Mouse (Mus musculus) forebrain, embryonic 13.5 days (tissue): ENCODE data around the gene Gp5. TPM values are rescaled to one million over a fixed set of nuclear protein-coding genes. Genes with fewer than 3 reads are reported as not detected.

ENCODE experiments used
- ATAC-seq: fragments of 200-750 bp; cut with Nextera tagmentation; 2 replicates; pipeline ENCODE4 v1.8.0; 2017
- H3K27ac ChIP-seq: fragments of 300-500 bp; sonication (generic); 2 replicates; pipeline ENCODE4 v1.5.1; 2015; ENCODE audit warnings: inconsistent platforms, mild to moderate bottlenecking, moderate library complexity
- H3K27me3 ChIP-seq: fragments of 300-500 bp; sonication (generic); 2 replicates; pipeline ENCODE4 v1.6.1; 2015; ENCODE audit warnings: mild to moderate bottlenecking, inconsistent platforms
- H3K36me3 ChIP-seq: fragments of 300-500 bp; sonication (generic); 2 replicates; pipeline ENCODE4 v1.6.1; 2015; ENCODE audit warnings: mild to moderate bottlenecking, inconsistent platforms; ENCODE audit not compliant: poor library complexity, severe bottlenecking
- H3K4me1 ChIP-seq: fragments of 300-500 bp; sonication (generic); 2 replicates; pipeline ENCODE4 v1.6.1; 2015; ENCODE audit warnings: inconsistent platforms
- H3K4me2 ChIP-seq: fragments of 300-500 bp; sonication (generic); 2 replicates; pipeline ENCODE4 v1.6.1; 2015; ENCODE audit warnings: inconsistent platforms, mild to moderate bottlenecking, moderate library complexity
- H3K4me3 ChIP-seq: fragments of 300-500 bp; sonication (generic); 2 replicates; pipeline ENCODE4 v1.5.1; 2015; ENCODE audit warnings: mild to moderate bottlenecking, inconsistent platforms
- H3K9ac ChIP-seq: fragments of 300-500 bp; sonication (generic); 2 replicates; pipeline ENCODE4 v1.6.1; 2015; ENCODE audit warnings: mild to moderate bottlenecking, inconsistent platforms
- H3K9me3 ChIP-seq: fragments of 300-500 bp; sonication (generic); replicated peaks from 2 replicates; pipeline ENCODE4 v1.6.1; 2016; ENCODE audit warnings: inconsistent platforms
- WGBS: fragments of 180-500 bp; shearing (Covaris S2); methylation state at CpG from one replicate; pipeline ENCODE4 v1.1.7; 2015; 5-methylcytosine and 5-hydroxymethylcytosine counted together
- polyA plus RNA-seq: library from polyadenylated mRNA; unstranded; fragments of >200 nt; fragmentation: Nextera tagmentation; extraction: Ambion mirVana; gene quantifications from 2 replicates; pipeline ENCODE4 v1.2.1, GENCODE M21; 2015

The Gp5 gene
- polyA plus RNA-seq, 1 experiment from 2014 or later, result 0.34 TPM

DNA sequence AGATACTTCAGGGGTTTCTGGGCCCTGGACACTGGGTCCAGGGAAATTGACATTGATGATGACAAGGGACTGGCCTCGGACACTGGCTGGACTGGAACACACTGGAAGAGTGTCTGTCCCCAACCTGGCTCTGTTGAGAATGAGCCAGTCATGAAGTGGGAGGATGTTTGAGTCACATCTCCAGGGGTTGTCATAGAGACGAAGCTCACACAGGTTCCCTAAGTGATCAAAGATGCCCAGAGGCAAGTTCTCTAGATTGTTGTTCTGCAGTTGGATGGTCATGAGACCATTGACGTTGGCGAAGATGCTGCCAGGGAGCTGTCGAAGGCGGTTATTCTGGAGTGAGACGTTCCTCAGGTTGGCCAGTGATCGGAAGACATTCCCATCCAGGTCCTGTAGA is 37.5 kb downstream of the Gp5 start:
- no peak for ATAC-seq
- H3K4me3 ChIP-seq, result no peak overlapping the region
- peaks cover 27% of the 10 kb centered on the region for H3K4me1 ChIP-seq
- 93% methylated on average over 8 of the region's 8 CpGs for WGBS
- no peaks in the 10 kb centered on the region for H3K9me3 ChIP-seq
- H3K9ac ChIP-seq, result no peak overlapping the region
- no peaks in the 10 kb centered on the region for H3K36me3 ChIP-seq
- no peak overlapping the region for H3K27ac ChIP-seq
- H3K4me2 ChIP-seq, result no peak overlapping the region
- H3K27me3 ChIP-seq, result no peaks in the 10 kb centered on the region

- no peak overlapping the region for H3K9ac ChIP-seq
- no peak overlapping the region for H3K4me2 ChIP-seq
- no peaks in the 10 kb centered on the region for H3K27me3 ChIP-seq
- peaks cover 27% of the 10 kb centered on the region for H3K4me1 ChIP-seq
- H3K4me3 ChIP-seq, result no peak overlapping the region
- H3K27ac ChIP-seq, result peak overlapping the region; percentile 49
- H3K36me3 ChIP-seq, result no peaks in the 10 kb centered on the region
- peak; percentile 62; the same call in 1 of the 2 replicates for ATAC-seq
- WGBS, result 39% methylated on average over 6 of the region's 6 CpGs
- H3K9me3 ChIP-seq, result no peaks in the 10 kb centered on the region
Observed at GRCm38 (mm10) chr16:30271941-30272595, 38.5 kb downstream of the Gp5 start.

DNA sequence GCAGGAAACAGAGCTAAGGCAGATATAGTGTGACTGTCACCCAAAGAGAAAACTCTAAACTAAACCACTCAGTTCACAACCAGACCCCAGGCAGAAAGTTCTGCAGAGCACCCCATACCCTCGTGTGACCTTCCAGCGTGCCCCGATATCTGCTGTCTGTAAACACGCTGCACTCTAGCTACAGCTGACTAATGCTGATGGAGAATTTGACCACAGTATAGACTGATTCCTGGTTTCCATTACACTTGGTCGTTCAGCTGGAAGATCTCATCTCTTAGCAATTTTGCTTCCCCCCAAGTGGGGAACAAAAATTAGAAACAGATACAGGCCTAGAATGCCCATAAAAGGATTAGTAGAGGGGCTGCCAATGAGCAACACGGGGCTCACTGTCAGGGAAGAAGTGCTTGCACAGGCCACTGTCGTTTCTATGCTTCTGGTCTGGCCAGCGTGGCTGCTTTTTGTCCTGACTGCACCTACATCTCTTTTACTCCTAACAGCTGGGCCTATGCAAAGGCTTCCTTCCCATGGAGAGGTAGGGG is 39.3 kb downstream of the Gp5 start:
- H3K36me3 ChIP-seq, result no peaks in the 10 kb centered on the region
- H3K27me3 ChIP-seq, result no peaks in the 10 kb centered on the region
- no peak overlapping the region for H3K4me3 ChIP-seq
- 64% methylated on average over 8 of the region's 8 CpGs for WGBS
- H3K4me2 ChIP-seq, result no peak overlapping the region
- H3K4me1 ChIP-seq, result peaks cover 27% of the 10 kb centered on the region
- no peak overlapping the region for H3K9ac ChIP-seq
- no peak for ATAC-seq
- H3K27ac ChIP-seq, result peak overlapping the region; percentile 49
- H3K9me3 ChIP-seq, result no peaks in the 10 kb centered on the region

- H3K4me1 ChIP-seq, result peaks cover 13% of the 10 kb centered on the region
- no peak within 1 kb of the TSS for H3K4me3 ChIP-seq
- no peak within 1 kb of the TSS for H3K27ac ChIP-seq
- ATAC-seq, result no peak
- H3K36me3 ChIP-seq, result no peaks in the 10 kb centered on the region
- H3K9me3 ChIP-seq, result no peaks in the 10 kb centered on the region
- H3K9ac ChIP-seq, result no peak within 1 kb of the TSS
- H3K4me2 ChIP-seq, result no peak within 1 kb of the TSS
- WGBS, result 72% methylated on average over 5 of the region's 5 CpGs
- no peaks in the 10 kb centered on the region for H3K27me3 ChIP-seq
Observed at GRCm38 (mm10) chr16:30267359-30267758, 43.2 kb downstream of the Gp5 start, which contains the start of gene Cpn2. TSS of gene Cpn2 (minus strand) at chr16:30267499.

DNA sequence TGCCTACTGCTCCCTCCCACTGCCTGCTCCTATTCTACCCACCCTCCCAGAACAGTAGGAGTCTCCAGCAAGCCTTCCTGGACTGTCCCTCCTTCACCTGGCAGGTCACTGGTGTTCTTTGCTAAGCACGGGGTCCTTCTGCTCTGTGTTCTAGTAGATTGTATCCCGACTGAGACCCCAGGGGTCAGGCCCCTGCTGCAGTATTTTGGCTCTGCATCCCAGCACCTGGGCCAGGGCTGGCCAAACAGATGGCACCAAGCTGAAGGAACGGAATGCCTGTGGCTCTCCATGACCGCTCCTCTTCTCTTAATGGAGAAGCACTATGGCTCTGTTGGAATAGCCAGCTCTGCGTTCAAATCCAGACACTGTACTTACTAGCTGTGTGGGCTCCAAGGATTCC is 44.0 kb downstream of the Gp5 start:
- no peaks in the 10 kb centered on the region for H3K36me3 ChIP-seq
- ATAC-seq, result no peak
- no peak overlapping the region for H3K4me2 ChIP-seq
- H3K4me3 ChIP-seq, result no peak overlapping the region
- no peaks in the 10 kb centered on the region for H3K27me3 ChIP-seq
- peaks cover 5% of the 10 kb centered on the region for H3K4me1 ChIP-seq
- no peaks in the 10 kb centered on the region for H3K9me3 ChIP-seq
- no peak overlapping the region for H3K9ac ChIP-seq
- WGBS, result 89% methylated on average over 5 of the region's 5 CpGs
- no peak overlapping the region for H3K27ac ChIP-seq

DNA sequence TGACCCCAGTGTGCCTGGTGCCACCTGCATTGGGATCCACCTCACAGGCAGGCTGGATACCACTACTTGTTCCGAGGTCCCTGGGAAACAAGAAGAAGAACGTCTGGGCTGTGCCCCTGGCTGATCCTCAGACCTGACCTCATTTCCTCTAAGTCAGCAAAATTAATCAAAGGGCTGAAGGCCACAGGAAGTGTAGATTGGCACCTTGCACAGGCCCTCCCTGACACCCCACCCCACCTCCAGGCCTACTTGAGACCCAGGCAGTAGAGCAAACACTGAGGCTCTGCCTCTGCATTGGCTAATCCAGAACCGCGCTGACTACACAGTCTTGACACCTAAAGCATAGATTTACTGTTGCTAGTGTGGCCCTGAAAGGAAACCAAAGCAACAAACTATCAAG is 45.0 kb downstream of the Gp5 start:
- Histone ChIP-seq H3K27me3 (no peaks in the 10 kb centered on the region), H3K9ac (no peak overlapping the region), H3K27ac (no peak overlapping the region), H3K36me3 (no peaks in the 10 kb centered on the region), H3K4me3 (no peak overlapping the region), H3K4me1 (no peaks in the 10 kb centered on the region), H3K9me3 (no peaks in the 10 kb centered on the region), H3K4me2 (no peak overlapping the region)
- 88% methylated on average over 4 of the region's 4 CpGs for WGBS
- no peak for ATAC-seq

DNA sequence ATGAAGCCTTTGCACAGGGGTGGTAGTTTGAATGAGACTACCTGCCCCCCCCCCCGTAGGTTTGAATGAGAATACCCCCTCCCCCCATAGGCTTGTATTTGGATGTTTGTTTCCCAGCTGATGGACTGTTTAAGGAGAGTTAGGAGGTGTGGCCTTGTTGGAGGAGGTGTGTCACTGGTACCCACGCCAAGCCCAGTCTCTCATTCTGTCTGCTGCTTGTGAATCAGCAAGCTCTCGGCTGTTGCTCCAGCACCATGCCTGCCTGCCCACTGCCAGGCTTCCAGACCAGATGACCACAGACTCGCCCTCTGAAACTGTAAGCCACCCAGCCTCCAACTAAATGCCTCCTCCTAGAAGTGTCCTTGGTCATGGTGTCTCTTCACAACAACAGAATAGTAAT is 47.4 kb downstream of the Gp5 start:
- no peak overlapping the region for H3K4me3 ChIP-seq
- H3K36me3 ChIP-seq, result no peaks in the 10 kb centered on the region
- no peaks in the 10 kb centered on the region for H3K9me3 ChIP-seq
- no peak overlapping the region for H3K9ac ChIP-seq
- WGBS, result 68% methylated on average over 4 of the region's 4 CpGs
- H3K27me3 ChIP-seq, result no peaks in the 10 kb centered on the region
- ATAC-seq, result no peak
- no peak overlapping the region for H3K27ac ChIP-seq
- no peak overlapping the region for H3K4me2 ChIP-seq
- H3K4me1 ChIP-seq, result no peaks in the 10 kb centered on the region

- H3K27me3 ChIP-seq, result no peaks in the 10 kb centered on the region
- H3K36me3 ChIP-seq, result no peaks in the 10 kb centered on the region
- H3K4me3 ChIP-seq, result no peak overlapping the region
- H3K9ac ChIP-seq, result no peak overlapping the region
- WGBS, result 0% methylated on average over 2 of the region's 2 CpGs
- ATAC-seq, result peak; percentile 59
- no peaks in the 10 kb centered on the region for H3K4me1 ChIP-seq
- no peaks in the 10 kb centered on the region for H3K9me3 ChIP-seq
- H3K27ac ChIP-seq, result no peak overlapping the region
- H3K4me2 ChIP-seq, result no peak overlapping the region
Observed at GRCm38 (mm10) chr16:30262664-30263063, 47.9 kb downstream of the Gp5 start.

DNA sequence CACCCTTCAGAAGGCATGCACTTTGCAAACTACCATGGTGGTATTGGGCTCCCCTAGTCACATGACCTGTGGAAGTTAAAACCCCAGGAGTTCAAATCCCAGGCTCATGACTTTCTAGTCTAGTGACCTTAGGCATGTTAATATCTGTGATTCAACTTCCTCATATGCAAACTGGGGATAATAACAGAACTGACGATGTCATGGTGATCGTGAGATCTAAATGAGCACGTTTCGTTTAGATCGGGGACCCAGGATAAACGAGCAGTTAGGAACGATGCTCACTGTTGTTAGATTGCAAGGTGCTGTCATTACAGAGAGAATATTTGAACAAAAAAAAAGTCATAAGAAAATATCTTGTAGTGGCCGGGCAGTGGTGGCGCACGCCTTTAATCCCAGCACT is 48.4 kb downstream of the Gp5 start:
- WGBS, result 83% methylated on average over 10 of the region's 10 CpGs
- H3K4me1 ChIP-seq, result no peaks in the 10 kb centered on the region
- H3K27ac ChIP-seq, result no peak overlapping the region
- no peak overlapping the region for H3K9ac ChIP-seq
- no peaks in the 10 kb centered on the region for H3K9me3 ChIP-seq
- no peak overlapping the region for H3K4me2 ChIP-seq
- no peaks in the 10 kb centered on the region for H3K27me3 ChIP-seq
- no peaks in the 10 kb centered on the region for H3K36me3 ChIP-seq
- no peak overlapping the region for H3K4me3 ChIP-seq
- no peak for ATAC-seq

- no peak overlapping the region for H3K4me3 ChIP-seq
- no peak for ATAC-seq
- H3K4me2 ChIP-seq, result no peak overlapping the region
- no peak overlapping the region for H3K27ac ChIP-seq
- H3K36me3 ChIP-seq, result no peaks in the 10 kb centered on the region
- no peaks in the 10 kb centered on the region for H3K27me3 ChIP-seq
- no peak overlapping the region for H3K9ac ChIP-seq
- H3K4me1 ChIP-seq, result no peaks in the 10 kb centered on the region
- no peaks in the 10 kb centered on the region for H3K9me3 ChIP-seq
- WGBS, result 85% methylated on average over 9 of the region's 9 CpGs
Observed at GRCm38 (mm10) chr16:30261341-30261740, 49.2 kb downstream of the Gp5 start.

GRCm38 (mm10) chr16:30260012-30260635 is 50.5 kb downstream of the Gp5 start:
- no peak overlapping the region for H3K4me3 ChIP-seq
- no peaks in the 10 kb centered on the region for H3K36me3 ChIP-seq
- ATAC-seq, result no peak
- no peak overlapping the region for H3K9ac ChIP-seq
- H3K4me2 ChIP-seq, result no peak overlapping the region
- 89% methylated on average over 15 of the region's 15 CpGs for WGBS
- H3K27ac ChIP-seq, result no peak overlapping the region
- no peaks in the 10 kb centered on the region for H3K4me1 ChIP-seq
- H3K9me3 ChIP-seq, result no peaks in the 10 kb centered on the region
- no peaks in the 10 kb centered on the region for H3K27me3 ChIP-seq

DNA sequence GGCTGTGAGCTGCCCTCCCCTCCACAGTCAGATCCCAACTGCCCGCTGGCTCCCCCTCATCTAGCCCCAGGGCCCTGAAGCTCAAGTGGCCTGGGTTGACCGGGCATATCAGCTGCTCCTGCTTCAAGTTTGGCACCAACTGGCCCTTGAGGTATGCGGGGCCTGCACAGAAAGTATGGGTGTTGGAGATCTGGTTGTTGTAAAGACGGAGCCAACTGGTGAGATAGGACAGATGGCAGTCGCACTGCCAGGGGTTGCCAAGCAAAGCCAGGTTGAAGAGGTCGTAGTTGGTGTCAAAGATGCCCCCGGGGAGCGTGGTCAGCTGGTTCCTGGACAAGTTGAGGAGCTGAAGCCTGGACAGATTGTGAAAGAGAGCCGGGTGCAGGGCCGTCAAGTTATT is 51.1 kb downstream of the Gp5 start:
- Histone ChIP-seq H3K9me3 (no peaks in the 10 kb centered on the region), H3K4me3 (no peak overlapping the region), H3K27ac (no peak overlapping the region), H3K27me3 (no peaks in the 10 kb centered on the region), H3K4me1 (no peaks in the 10 kb centered on the region), H3K4me2 (no peak overlapping the region), H3K9ac (no peak overlapping the region), H3K36me3 (no peaks in the 10 kb centered on the region)
- WGBS, result 90% methylated on average over 10 of the region's 10 CpGs
- ATAC-seq, result no peak

DNA sequence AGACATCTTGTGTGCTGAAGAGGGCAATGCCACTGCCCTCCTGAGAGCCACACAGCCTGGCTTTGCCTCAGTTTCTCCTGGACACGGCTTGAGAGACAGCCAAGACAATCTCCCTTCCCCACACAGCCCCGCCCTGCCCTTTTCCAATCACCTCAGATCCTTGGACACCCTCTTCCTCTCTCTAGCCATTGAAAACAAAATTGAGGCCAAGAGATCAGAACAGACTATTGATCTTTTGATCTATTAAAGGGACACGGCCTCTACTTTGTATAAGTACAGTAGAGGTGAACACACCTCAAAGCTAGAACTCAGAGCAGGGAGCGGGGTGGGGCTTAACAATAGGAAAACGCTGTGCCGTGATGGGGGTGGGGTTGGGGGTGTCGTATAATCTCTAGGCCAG is 52.1 kb downstream of the Gp5 start:
- H3K4me3 ChIP-seq, result no peak overlapping the region
- WGBS, result 89% methylated on average over 7 of the region's 7 CpGs
- no peaks in the 10 kb centered on the region for H3K27me3 ChIP-seq
- no peak overlapping the region for H3K27ac ChIP-seq
- ATAC-seq, result no peak
- no peaks in the 10 kb centered on the region for H3K4me1 ChIP-seq
- H3K9me3 ChIP-seq, result no peaks in the 10 kb centered on the region
- no peaks in the 10 kb centered on the region for H3K36me3 ChIP-seq
- H3K9ac ChIP-seq, result no peak overlapping the region
- no peak overlapping the region for H3K4me2 ChIP-seq
